Mouse (Mus musculus) brain, embryonic 14.5 days (tissue): Measurements from ENCODE around the gene Cdk4.

Experiments
- CTCF ChIP-seq: fragments of 200-500 bp; IDR thresholded peaks from 2 replicates; pipeline ENCODE4 v1.5.1; 2012; ENCODE audit warnings: inconsistent platforms, mild to moderate bottlenecking, moderate library complexity, borderline replicate concordance; ENCODE audit not compliant: insufficient read depth, insufficient read length; ENCODE audit errors: extremely low read depth
- POLR2A ChIP-seq: fragments of 200-500 bp; IDR thresholded peaks from 2 replicates; pipeline ENCODE4 v1.6.1; 2012; ENCODE audit warnings: mild to moderate bottlenecking, inconsistent platforms, borderline replicate concordance; ENCODE audit not compliant: poor library complexity, insufficient read depth, insufficient read length, severe bottlenecking; ENCODE audit errors: extremely low read depth

DNA sequence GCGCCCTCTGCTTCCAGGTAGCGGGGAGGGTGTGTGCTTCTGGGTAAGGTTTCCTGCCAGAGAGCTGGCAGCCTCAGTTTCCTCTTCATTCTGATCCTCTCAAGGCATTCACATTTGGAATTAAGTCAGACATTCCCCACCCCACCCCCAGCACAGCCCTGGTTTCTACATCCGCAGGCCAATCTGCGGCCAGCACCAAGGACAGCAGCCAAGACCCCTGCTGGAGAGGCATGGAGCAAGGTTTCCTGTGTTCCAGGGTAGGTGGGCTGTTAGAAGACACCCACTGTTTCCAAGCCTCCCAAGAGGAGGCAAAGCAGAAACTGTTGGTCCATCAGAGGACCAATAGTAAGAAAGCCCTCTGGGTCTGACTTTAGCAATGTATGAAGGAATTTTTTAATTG is 8.7 kb upstream of the Cdk4 start:
- TF ChIP-seq POLR2A (no peak), CTCF (no peak)
